Mouse (Mus musculus) heart, embryonic 11.5 days (tissue): ENCODE results near the gene Hivep3. TPM values are rescaled to one million over a fixed set of nuclear protein-coding genes. Genes with fewer than 3 reads are reported as not detected.

Experiments used
- ATAC-seq: fragments of 200-750 bp; cut with Nextera tagmentation; replicated peaks from 2 replicates; pipeline ENCODE4 v1.8.0; 2017; ENCODE audit warnings: moderate library complexity; ENCODE audit not compliant: insufficient number of reproducible peaks, low FRiP score, low TSS enrichment
- H3K27ac ChIP-seq: fragments of 300-500 bp; sonication (generic); 2 replicates; pipeline ENCODE4 v1.5.1; 2014; ENCODE audit warnings: mild to moderate bottlenecking, low read depth, low read length
- H3K27me3 ChIP-seq: fragments of 300-500 bp; sonication (generic); 2 replicates; pipeline ENCODE4 v1.6.1; 2014; ENCODE audit warnings: mild to moderate bottlenecking, low read length, mixed read lengths; ENCODE audit not compliant: control insufficient read depth, insufficient read depth
- H3K36me3 ChIP-seq: fragments of 300-500 bp; sonication (generic); 2 replicates; pipeline ENCODE4 v1.6.1; 2014; ENCODE audit warnings: mild to moderate bottlenecking, low read length, moderate library complexity, mixed read lengths; ENCODE audit not compliant: control insufficient read depth, insufficient read depth
- H3K4me1 ChIP-seq: fragments of 300-500 bp; sonication (generic); 2 replicates; pipeline ENCODE4 v1.6.1; 2014; ENCODE audit warnings: low read length; ENCODE audit not compliant: control insufficient read depth, insufficient read depth
- H3K4me2 ChIP-seq: fragments of 300-500 bp; sonication (generic); 2 replicates; pipeline ENCODE4 v1.6.1; 2014; ENCODE audit warnings: mild to moderate bottlenecking, moderate library complexity
- H3K4me3 ChIP-seq: fragments of 300-500 bp; sonication (generic); 2 replicates; pipeline ENCODE4 v1.5.1; 2014; ENCODE audit warnings: low read depth, low read length
- H3K9ac ChIP-seq: fragments of 300-500 bp; sonication (generic); 2 replicates; pipeline ENCODE4 v1.6.1; 2014; ENCODE audit warnings: mild to moderate bottlenecking, low read depth, low read length, moderate library complexity
- H3K9me3 ChIP-seq: fragments of 300-500 bp; sonication (generic); replicated peaks from 2 replicates; pipeline ENCODE4 v1.6.1; 2016; ENCODE audit warnings: low read length; ENCODE audit not compliant: control insufficient read depth
- WGBS: fragments of 180-500 bp; shearing (Covaris S2); extraction: QIAGEN DNeasy Blood & Tissue Kit; methylation state at CpG from one replicate; pipeline ENCODE4 v1.1.7; 2014; ENCODE audit not compliant: insufficient replicate concordance; 5-methylcytosine and 5-hydroxymethylcytosine counted together
- polyA plus RNA-seq: library from polyadenylated mRNA; unstranded; fragments of >200 nt; fragmentation: Nextera tagmentation; extraction: Ambion mirVana; gene quantifications from 2 replicates; pipeline ENCODE4 v1.2.1, GENCODE M21; 2014

Hivep3 gene
- polyA plus RNA-seq, 1 experiment from 2014 or later: 4.8 TPM

- Histone ChIP-seq H3K9ac (no peak overlapping the region), H3K4me2 (no peak overlapping the region), H3K36me3 (no peaks in the 10 kb centered on the region), H3K4me3 (no peak overlapping the region), H3K9me3 (no peaks in the 10 kb centered on the region), H3K27me3 (0 out of 2 replicates have a peak, but pooled peaks cover 3% of the 10 kb centered on the region), H3K4me1 (peaks cover 9% of the 10 kb centered on the region; the same call in 1 of the 2 replicates), H3K27ac (no peak overlapping the region)
- no peak for ATAC-seq
- 82% methylated on average over 9 of the region's 9 CpGs for WGBS
Observed at GRCm38 (mm10) chr4:120142905-120143304, 409.3 kb downstream of the Hivep3 start.

DNA sequence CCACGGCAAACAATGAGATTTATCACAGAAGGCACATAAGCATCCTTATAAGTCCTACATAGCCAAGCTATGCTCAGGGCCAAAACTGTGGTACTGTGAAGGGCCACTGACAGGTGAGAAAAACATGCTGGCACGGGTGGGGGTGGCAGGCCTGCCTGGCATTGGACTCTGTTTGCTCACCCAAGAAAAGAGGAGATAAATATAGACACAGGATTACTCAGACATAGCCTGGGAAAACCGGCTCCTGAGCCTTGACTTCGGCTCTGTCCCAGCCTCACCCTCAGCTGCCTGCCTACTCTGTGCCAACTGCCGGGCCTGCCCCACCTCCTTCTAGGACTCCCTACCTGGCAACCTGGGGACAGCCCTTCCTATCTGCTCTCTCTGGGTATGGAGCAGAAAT is 410.8 kb downstream of the Hivep3 start:
- no peak overlapping the region for H3K4me2 ChIP-seq
- 63% methylated on average over 5 of the region's 5 CpGs for WGBS
- H3K9ac ChIP-seq: no peak overlapping the region
- H3K4me1 ChIP-seq: peaks cover 17% of the 10 kb centered on the region; the same call in 1 of the 2 replicates
- no peak overlapping the region for H3K27ac ChIP-seq
- H3K4me3 ChIP-seq: no peak overlapping the region
- no peaks in the 10 kb centered on the region for H3K9me3 ChIP-seq
- no peak for ATAC-seq
- no peaks in the 10 kb centered on the region for H3K36me3 ChIP-seq
- 0 out of 2 replicates have a peak, but pooled peaks cover 3% of the 10 kb centered on the region for H3K27me3 ChIP-seq

GRCm38 (mm10) chr4:120145931-120146330 is 412.3 kb downstream of the Hivep3 start:
- Histone ChIP-seq H3K36me3 (no peaks in the 10 kb centered on the region), H3K9ac (no peak overlapping the region), H3K27ac (no peak overlapping the region), H3K27me3 (0 out of 2 replicates have a peak, but pooled peaks cover 3% of the 10 kb centered on the region), H3K4me1 (peaks cover 23% of the 10 kb centered on the region), H3K9me3 (no peaks in the 10 kb centered on the region), H3K4me3 (no peak overlapping the region), H3K4me2 (no peak overlapping the region)
- ATAC-seq: no peak
- WGBS: 58% methylated on average over 8 of the region's 8 CpGs

- Histone ChIP-seq H3K4me2 (peak overlapping the region; percentile 63), H3K36me3 (no peaks in the 10 kb centered on the region), H3K4me1 (peaks cover 17% of the 10 kb centered on the region), H3K27me3 (0 out of 2 replicates have a peak, but pooled peaks cover 3% of the 10 kb centered on the region), H3K9me3 (no peaks in the 10 kb centered on the region), H3K27ac (peak overlapping the region; percentile 68), H3K9ac (peak overlapping the region; percentile 64), H3K4me3 (peak overlapping the region; percentile 18)
- 3% methylated on average over 45 of the region's 45 CpGs for WGBS
- ATAC-seq: peak; percentile 72
Observed at GRCm38 (mm10) chr4:120148291-120149141, 414.9 kb downstream of the Hivep3 start.

GRCm38 (mm10) chr4:120149142-120149524 is 415.5 kb downstream of the Hivep3 start:
- WGBS: 34% methylated on average over 3 of the region's 3 CpGs
- Histone ChIP-seq H3K4me3 (peak overlapping the region; percentile 18), H3K27ac (peak overlapping the region; percentile 62), H3K4me1 (peaks cover 16% of the 10 kb centered on the region), H3K27me3 (0 out of 2 replicates have a peak, but pooled peaks cover 3% of the 10 kb centered on the region), H3K4me2 (peak overlapping the region; percentile 63), H3K9ac (peak overlapping the region; percentile 64; the same call in 1 of the 2 replicates), H3K9me3 (no peaks in the 10 kb centered on the region), H3K36me3 (no peaks in the 10 kb centered on the region)
- no peak for ATAC-seq

DNA sequence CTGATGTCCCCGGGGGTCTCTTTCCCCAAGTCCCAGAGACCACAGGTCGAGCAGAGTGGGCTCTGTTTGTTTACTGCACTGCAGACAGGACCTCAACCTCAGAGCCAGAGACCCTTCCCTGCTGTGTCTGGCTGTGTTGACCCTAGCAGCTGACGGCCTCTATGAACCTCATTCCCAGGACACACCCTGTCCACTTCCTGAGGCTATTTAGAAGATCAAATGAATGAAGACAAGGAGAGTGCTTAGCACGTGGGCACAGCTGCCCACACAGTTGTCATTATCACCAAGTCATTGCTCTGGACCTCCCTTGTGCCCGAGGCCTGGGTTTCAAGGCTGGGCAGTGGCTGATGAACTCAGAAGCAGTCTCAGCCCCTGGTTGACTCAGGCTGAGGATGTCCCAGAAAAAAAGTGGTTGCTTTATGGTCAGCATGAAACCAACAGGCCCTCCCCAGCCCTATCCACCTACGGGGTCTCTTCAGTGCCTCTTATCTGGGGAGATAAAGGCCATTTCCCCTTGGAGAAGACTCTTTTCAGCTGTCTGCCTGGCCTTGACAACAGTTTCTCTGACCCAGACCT is 416.8 kb downstream of the Hivep3 start:
- no peaks in the 10 kb centered on the region for H3K9me3 ChIP-seq
- no peak overlapping the region for H3K4me3 ChIP-seq
- no peak for ATAC-seq
- peaks cover 14% of the 10 kb centered on the region for H3K4me1 ChIP-seq
- 37% methylated on average over 6 of the region's 6 CpGs for WGBS
- no peak overlapping the region for H3K4me2 ChIP-seq
- 0 out of 2 replicates have a peak, but pooled peaks cover 3% of the 10 kb centered on the region for H3K27me3 ChIP-seq
- H3K9ac ChIP-seq: no peak overlapping the region
- no peak overlapping the region for H3K27ac ChIP-seq
- no peaks in the 10 kb centered on the region for H3K36me3 ChIP-seq

DNA sequence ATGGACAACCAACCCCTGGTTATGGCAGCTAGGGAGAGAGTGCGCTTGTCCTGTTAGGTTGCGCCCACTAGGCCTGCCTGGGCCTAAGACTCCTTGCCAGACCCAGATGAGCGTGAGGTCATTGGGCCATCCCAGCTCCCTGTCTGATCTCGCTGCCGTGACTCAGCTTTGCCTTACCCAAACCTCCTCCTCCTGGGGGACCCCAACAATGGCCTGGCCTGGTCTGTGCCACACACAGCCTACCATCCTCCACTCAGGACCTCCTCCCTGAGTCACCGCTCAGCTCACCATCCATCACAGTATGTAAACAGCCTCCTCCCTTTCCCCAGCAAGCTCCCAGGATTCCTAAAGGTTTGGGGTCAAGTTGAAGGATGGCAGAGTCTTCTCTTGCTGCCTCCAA is 418.3 kb downstream of the Hivep3 start:
- Histone ChIP-seq H3K27me3 (0 out of 2 replicates have a peak, but pooled peaks cover 3% of the 10 kb centered on the region), H3K4me3 (no peak overlapping the region), H3K9me3 (no peaks in the 10 kb centered on the region), H3K9ac (no peak overlapping the region), H3K4me2 (no peak overlapping the region), H3K36me3 (no peaks in the 10 kb centered on the region), H3K4me1 (peaks cover 14% of the 10 kb centered on the region), H3K27ac (no peak overlapping the region)
- WGBS: 82% methylated on average over 6 of the region's 6 CpGs
- ATAC-seq: no peak

DNA sequence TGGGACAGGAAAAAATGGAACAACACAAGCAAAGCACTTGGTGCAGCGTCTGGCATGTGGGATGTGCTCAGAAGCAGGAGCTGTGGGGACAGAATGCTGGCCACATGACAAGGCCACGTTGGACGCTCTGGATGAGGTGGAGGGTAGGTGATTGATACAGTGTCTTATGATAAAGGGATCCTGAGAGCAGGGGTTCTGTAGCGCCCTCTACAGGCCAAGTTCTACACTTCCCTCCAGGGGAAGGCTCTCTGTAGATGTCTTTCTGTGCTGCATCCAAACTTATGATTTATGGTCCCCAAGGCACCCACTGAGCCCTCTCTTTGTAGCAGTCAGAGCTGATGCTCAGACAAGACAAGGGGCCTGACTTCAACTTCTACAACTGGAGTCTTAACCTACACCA is 419.1 kb downstream of the Hivep3 start:
- Histone ChIP-seq H3K4me2 (no peak overlapping the region), H3K9ac (no peak overlapping the region), H3K27ac (no peak overlapping the region), H3K4me1 (peaks cover 14% of the 10 kb centered on the region), H3K27me3 (no peaks in the 10 kb centered on the region), H3K36me3 (no peaks in the 10 kb centered on the region), H3K4me3 (no peak overlapping the region), H3K9me3 (no peaks in the 10 kb centered on the region)
- 59% methylated on average over 4 of the region's 4 CpGs for WGBS
- no peak for ATAC-seq
